Mouse (Mus musculus) liver, adult 2 months (tissue): Measurements from ENCODE around the gene Actrt3. TPM values are rescaled to one million over a fixed set of nuclear protein-coding genes. Genes with fewer than 3 reads are reported as not detected.

ENCODE experiments used
- DNase-seq: peaks from one replicate; pipeline ENCODE4 v3.0.0-alpha.2; 2011; ENCODE audit warnings: low read depth, low spot score; ENCODE audit errors: extremely low read depth
- H3K27ac ChIP-seq: fragments of 200-500 bp; replicated peaks from 2 replicates; pipeline ENCODE4 v1.5.1; 2012; ENCODE audit warnings: low read depth, mild to moderate bottlenecking, control low read depth, inconsistent platforms, low read length; ENCODE audit not compliant: insufficient read depth
- H3K27me3 ChIP-seq: fragments of 200-500 bp; 2 replicates; pipeline ENCODE4 v1.6.1; 2012; ENCODE audit warnings: mild to moderate bottlenecking, moderate library complexity, low read length, inconsistent platforms; ENCODE audit not compliant: control insufficient read depth, insufficient read depth
- H3K36me3 ChIP-seq: fragments of 200-500 bp; 2 replicates; pipeline ENCODE4 v1.6.1; 2012; ENCODE audit warnings: low read length, inconsistent platforms; ENCODE audit not compliant: control insufficient read depth, insufficient read depth
- H3K4me1 ChIP-seq: fragments of 200-500 bp; 2 replicates; pipeline ENCODE4 v1.6.1; 2011; ENCODE audit warnings: low read length; ENCODE audit not compliant: control insufficient read depth, insufficient read depth
- H3K4me3 ChIP-seq: fragments of 200-500 bp; 2 replicates; pipeline ENCODE4 v1.5.1; 2011; ENCODE audit warnings: low read depth, mild to moderate bottlenecking, control low read depth, low read length, moderate library complexity; ENCODE audit not compliant: insufficient read depth
- H3K79me2 ChIP-seq: fragments of 200-500 bp; 2 replicates; pipeline ENCODE4 v1.6.1; 2012; ENCODE audit warnings: inconsistent platforms, mild to moderate bottlenecking, low read length, moderate library complexity; ENCODE audit not compliant: control insufficient read depth, insufficient read depth
- H3K9ac ChIP-seq: fragments of 200-500 bp; 2 replicates; pipeline ENCODE4 v1.6.1; 2012; ENCODE audit warnings: low read depth, mild to moderate bottlenecking, control low read depth, inconsistent platforms, low read length
- CTCF ChIP-seq: fragments of 200-500 bp; IDR thresholded peaks from 2 replicates; pipeline ENCODE4 v1.5.1; 2011; ENCODE audit warnings: low read depth, low read length, control low read depth
- POLR2A ChIP-seq: fragments of 200-500 bp; IDR thresholded peaks from 2 replicates; pipeline ENCODE4 v1.6.1; 2011; ENCODE audit warnings: low read length, control low read depth; ENCODE audit not compliant: insufficient read depth; ENCODE audit errors: extremely low read depth
- WGBS: fragments of 180-500 bp; shearing (Covaris S2); methylation state at CpG from one replicate; pipeline ENCODE4 v1.1.7; 2018; 5-methylcytosine and 5-hydroxymethylcytosine counted together
- polyA plus RNA-seq: library from polyadenylated mRNA; depleted of rRNA; stranded (reverse); fragments of >200 nt; gene quantifications from 2 replicates; pipeline ENCODE4 v1.2.3, GENCODE M21; 2012; rRNA removed
- total RNA-seq: library from RNA; depleted of rRNA; stranded (reverse); fragments of >200 nt; gene quantifications from 2 replicates; pipeline ENCODE4 v1.2.3, GENCODE M21; 2014; rRNA removed

The Actrt3 gene
- total RNA-seq, result 0.07 TPM in 1 of 2 replicates, not detected in the other
- polyA plus RNA-seq, result 0.04 TPM in 1 of 2 replicates, not detected in the other

DNA sequence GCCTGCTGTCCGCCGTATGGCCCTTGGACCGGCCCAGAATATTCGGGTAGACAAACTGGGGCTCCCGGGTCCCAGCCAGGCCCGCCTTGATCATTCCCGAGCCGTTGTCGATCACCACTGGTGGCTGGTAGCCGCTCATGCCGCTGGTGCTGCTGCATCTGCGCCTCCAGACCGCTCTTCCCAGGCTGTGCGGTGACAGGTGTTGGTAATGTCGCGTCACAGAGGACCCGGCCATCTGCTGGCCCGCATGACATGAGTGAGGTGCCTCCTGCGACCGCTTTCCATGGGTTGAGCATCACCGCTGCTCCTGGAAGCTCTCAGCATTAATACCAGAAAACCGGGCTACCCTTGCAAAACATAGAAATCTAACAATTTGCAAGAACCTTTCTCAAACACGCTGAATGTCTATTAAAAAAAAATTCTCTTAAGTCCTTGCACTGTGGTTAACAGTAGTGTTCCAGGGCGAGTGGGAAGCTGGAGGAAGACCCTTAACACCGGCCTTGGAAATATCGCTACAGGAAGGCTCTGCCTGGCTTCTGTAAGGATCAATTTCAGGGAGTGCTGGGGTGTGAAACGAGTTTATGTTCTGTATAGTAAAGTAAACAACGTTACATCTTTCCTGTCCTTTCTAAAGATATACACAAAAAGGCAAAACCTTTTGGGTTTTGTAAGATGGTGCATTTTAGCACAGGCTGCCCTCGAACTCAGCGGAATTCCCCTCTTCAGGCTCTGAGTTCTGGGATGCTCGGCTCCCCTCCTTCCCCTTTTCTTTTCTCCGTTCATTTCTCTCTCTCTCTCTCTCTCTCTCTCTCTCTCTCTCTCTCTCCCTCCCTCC, at the start of gene Actrt3:
Gene Actrt3, minus strand, starts transcription at position 229 of the 835 bp plus-strand sequence.
- H3K79me2 ChIP-seq, result peaks cover 6% of the 10 kb centered on the region; the same call in 1 of the 2 replicates
- H3K4me3 ChIP-seq, result peak within 1 kb of the TSS; percentile 88
- H3K4me1 ChIP-seq, result peaks cover 4% of the 10 kb centered on the region; the same call in 1 of the 2 replicates
- peak within 1 kb of the TSS; percentile 63 for H3K9ac ChIP-seq
- peak; percentile 19 for DNase-seq
- no peaks in the 10 kb centered on the region for H3K27me3 ChIP-seq
- no peak for TF ChIP-seq CTCF
- TF ChIP-seq POLR2A, result no peak
- H3K27ac ChIP-seq, result 0 out of 2 replicates have a peak within 1 kb of the TSS, but pooled peaks have one; percentile 51
- WGBS, result 4% methylated on average over 32 of the region's 32 CpGs
- H3K36me3 ChIP-seq, result no peaks in the 10 kb centered on the region

DNA sequence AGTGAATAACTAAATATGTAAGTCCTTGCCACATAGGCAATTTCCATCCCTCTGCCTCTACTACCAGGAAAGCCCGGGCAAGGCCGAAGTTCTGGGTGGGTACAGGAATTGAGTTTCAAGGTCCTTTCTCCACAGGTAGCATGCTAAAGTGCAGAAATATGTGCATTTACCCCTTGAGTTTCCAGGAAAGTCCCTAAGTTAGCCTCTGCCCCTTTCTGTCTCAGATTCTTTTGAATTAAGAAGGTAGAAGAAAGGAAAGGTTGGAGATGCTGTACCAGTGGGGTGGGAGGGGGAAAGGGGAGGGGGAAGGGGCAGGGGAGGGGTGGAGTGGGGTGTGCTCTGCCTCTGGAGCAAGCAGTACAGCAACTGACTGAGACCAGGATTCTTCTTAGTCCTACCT, 48.7 kb upstream of the Actrt3 start:
- Histone ChIP-seq H3K27ac (no peak overlapping the region), H3K4me3 (no peak overlapping the region), H3K4me1 (peaks cover 2% of the 10 kb centered on the region; the same call in 1 of the 2 replicates), H3K36me3 (no peaks in the 10 kb centered on the region), H3K27me3 (peaks cover 17% of the 10 kb centered on the region; the same call in 1 of the 2 replicates), H3K9ac (no peak overlapping the region), H3K79me2 (no peaks in the 10 kb centered on the region)
- no peak for DNase-seq
- 92% methylated on average over 2 of the region's 2 CpGs for WGBS
- TF ChIP-seq POLR2A (no peak), CTCF (no peak)

GRCm38 (mm10) chr3:30647440-30648090, 47.8 kb upstream of the Actrt3 start, which contains the start of gene Lrrc34:
Gene Lrrc34, minus strand, starts transcription at chr3:30647869.
- TF ChIP-seq CTCF (no peak), POLR2A (no peak)
- H3K9ac ChIP-seq, result no peak within 1 kb of the TSS
- no peak for DNase-seq
- H3K36me3 ChIP-seq, result no peaks in the 10 kb centered on the region
- peaks cover 2% of the 10 kb centered on the region; the same call in 1 of the 2 replicates for H3K4me1 ChIP-seq
- 13% methylated on average over 25 of the region's 25 CpGs for WGBS
- no peak within 1 kb of the TSS for H3K4me3 ChIP-seq
- H3K27ac ChIP-seq, result no peak within 1 kb of the TSS
- H3K27me3 ChIP-seq, result peaks cover 17% of the 10 kb centered on the region; the same call in 1 of the 2 replicates
- no peaks in the 10 kb centered on the region for H3K79me2 ChIP-seq

- Histone ChIP-seq H3K36me3 (no peaks in the 10 kb centered on the region), H3K4me3 (no peak overlapping the region), H3K4me1 (peaks cover 2% of the 10 kb centered on the region; the same call in 1 of the 2 replicates), H3K9ac (no peak overlapping the region), H3K27ac (no peak overlapping the region), H3K27me3 (peaks cover 13% of the 10 kb centered on the region; the same call in 1 of the 2 replicates), H3K79me2 (no peaks in the 10 kb centered on the region)
- TF ChIP-seq CTCF (no peak), POLR2A (no peak)
- 71% methylated on average over 8 of the region's 8 CpGs for WGBS
- no peak for DNase-seq
Measured at GRCm38 (mm10) chr3:30646761-30647160, 47.0 kb upstream of the Actrt3 start.

DNA sequence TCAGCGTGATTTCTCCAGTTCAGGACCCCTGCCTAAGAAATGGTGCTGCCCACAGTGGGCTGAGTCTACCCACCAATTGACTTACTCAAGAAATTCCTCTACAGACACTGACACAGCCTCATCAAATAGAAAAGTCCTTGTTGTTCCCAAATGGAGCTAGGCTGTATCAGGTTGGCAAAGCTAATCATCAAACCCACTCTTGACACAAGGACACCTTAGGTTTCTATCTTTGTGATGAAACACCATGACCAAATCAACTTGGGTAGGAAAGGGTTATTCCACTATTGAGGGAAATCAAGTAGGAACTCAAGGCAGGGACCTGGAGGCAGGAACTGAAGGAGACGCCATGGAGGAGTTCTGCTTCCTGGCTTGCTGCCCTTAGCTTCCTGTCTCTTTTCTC, 44.5 kb upstream of the Actrt3 start, which contains the start of gene Lrriq4:
Gene Lrriq4, plus strand, starts transcription at position 301 of the 400 bp plus-strand sequence.
- H3K4me3 ChIP-seq, result no peak within 1 kb of the TSS
- H3K27me3 ChIP-seq, result peaks cover 11% of the 10 kb centered on the region; the same call in 1 of the 2 replicates
- TF ChIP-seq CTCF (no peak), POLR2A (no peak)
- H3K27ac ChIP-seq, result no peak within 1 kb of the TSS
- 79% methylated on average over 2 of the region's 2 CpGs for WGBS
- H3K4me1 ChIP-seq, result peaks cover 2% of the 10 kb centered on the region; the same call in 1 of the 2 replicates
- no peaks in the 10 kb centered on the region for H3K79me2 ChIP-seq
- DNase-seq, result no peak
- no peak within 1 kb of the TSS for H3K9ac ChIP-seq
- no peaks in the 10 kb centered on the region for H3K36me3 ChIP-seq
